Mouse (Mus musculus) right cerebral cortex, adult 2 months (tissue): ENCODE data around the gene Naa60.
"Not testable (repeated sequence)": the region's sequence is repeated elsewhere in the genome, so short reads cannot be mapped to it uniquely, and the experiment has no call there.

Experiments
- DNase-seq, 2 experiments: peaks; one replicate each; pipeline ENCODE4 v3.0.0; 2021 to 2022; ENCODE audit warnings: low spot score in 2 of 2

The Naa60 gene

DNA sequence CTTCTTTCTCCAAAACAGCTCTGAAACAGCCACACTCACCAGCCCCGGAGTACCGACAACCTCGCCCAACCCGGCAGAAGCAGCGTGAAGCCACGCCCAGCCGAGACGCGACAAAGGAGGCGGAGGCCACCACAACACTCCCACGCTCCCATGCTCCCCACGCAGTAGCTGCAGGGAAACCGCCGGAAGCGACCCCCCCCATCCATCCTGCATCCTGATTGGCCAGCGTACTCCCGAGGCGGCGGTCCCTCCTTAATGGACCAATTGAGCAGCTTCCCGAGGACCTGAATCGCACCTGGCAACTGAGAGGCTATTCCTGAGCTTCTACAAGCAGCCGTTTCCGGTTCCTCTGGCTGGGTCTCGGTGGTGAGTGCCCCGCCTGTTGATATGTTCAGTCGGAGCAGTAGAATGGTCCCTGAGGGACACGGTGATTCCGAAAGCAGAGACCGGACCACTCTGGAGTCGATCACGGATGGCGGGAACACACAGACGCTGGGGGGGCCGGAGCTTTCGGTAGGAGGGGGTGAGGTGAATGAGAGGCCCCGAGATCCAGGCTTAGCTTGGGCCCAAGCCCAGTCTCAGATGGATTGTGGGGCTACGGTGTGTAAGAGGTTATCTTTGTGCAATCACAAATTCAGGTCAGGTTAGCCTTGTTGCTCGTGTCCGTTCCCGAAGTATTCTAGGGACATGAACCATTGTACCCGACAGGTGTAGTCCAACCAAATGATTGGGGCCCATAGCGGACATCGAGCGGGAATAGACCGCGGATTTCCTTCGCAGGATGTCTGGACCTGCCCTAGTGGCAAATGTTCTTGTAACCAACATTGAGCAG is at the start of gene Naa60:
TSS of gene Naa60 (plus strand) at position 160 of the 832 bp plus-strand sequence.
- peak; percentile 88 to 90 for DNase-seq

DNA sequence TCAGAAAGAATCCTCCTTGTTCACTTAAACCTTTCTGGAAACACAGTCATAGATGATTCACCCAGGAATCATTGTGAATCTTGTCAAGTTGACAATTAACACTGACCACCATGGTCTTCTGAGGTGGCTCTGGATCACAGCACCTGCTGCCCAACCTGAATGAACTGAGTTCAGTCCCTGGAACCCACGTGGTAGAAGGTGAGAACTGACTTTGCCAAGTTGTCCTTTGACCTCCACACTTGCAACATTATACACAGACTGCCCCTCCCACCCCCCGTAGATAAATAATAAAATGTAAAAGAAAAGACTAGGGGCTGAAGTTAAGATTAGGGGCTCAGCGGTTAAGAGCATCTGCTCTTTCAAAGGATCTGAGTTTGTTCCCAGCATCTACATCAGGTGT is 44.2 kb upstream of the Naa60 start:
- no peak for DNase-seq

DNA sequence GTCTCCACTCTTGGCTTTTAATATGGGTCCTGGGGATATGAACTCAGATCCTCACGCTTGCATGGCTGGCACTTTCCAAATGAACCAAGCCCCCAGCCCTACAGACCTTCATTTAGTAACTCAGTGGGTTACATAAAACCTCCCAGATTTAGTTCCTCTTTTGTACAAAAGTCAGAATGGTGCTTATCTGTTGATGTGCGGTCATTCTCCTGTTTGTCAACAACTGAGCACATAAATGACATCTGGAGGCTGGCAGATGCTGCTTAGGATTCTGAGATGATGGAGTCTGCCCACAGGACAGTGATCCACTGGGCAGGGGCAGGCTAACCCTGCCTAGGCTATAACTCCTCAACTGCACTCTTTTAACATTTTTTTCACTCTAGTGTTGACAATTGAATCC is 42.4 kb upstream of the Naa60 start:
- no peak for DNase-seq

DNA sequence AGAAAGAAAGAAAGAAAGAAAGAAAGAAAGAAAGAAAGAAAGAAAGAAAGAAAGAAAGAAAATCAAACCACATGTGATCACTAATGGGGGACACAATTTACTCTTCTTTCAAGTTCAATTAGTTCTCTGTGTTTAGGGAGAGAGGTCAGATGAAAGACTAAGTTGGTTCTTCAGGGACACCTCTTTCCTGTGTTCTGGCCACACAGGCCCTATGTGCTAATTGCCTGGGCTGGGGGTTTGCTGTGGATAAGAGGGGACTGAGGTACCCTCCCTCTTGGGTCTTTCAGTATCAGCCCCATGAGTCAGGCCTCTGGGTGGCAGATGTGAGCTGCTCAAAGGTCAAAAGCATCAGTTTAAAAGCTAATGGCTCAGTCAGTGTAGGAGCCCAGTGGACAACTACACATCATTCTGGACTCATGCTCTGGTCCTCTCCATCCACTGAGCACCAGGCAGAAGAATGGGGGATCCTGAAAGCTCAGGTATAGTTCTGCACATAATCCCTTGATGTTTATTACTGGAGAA is 41.5 kb upstream of the Naa60 start, which contains the start of gene Olfr15:
TSS of gene Olfr15 (plus strand) at position 291 of the 522 bp plus-strand sequence.
- DNase-seq, result no peak

DNA sequence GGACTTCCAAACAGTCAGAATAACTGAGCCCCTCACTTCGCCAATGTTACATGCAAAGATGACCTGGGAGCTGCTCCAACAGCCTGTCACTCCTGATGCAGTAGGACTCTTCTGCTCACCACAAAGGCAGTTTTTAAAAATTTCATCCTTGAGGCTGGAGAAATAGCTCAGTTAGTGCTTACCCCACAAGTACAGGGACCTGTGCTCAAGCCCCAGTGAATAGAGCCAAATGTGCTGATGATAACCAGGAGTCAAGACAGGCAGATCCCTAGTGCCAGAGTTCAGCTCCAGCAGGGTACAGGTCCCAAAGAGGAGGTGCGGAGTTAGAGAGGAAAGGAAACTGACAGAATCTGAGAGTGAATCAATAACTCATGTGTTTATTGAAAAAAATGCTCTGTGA is 36.7 kb upstream of the Naa60 start:
- no peak for DNase-seq

DNA sequence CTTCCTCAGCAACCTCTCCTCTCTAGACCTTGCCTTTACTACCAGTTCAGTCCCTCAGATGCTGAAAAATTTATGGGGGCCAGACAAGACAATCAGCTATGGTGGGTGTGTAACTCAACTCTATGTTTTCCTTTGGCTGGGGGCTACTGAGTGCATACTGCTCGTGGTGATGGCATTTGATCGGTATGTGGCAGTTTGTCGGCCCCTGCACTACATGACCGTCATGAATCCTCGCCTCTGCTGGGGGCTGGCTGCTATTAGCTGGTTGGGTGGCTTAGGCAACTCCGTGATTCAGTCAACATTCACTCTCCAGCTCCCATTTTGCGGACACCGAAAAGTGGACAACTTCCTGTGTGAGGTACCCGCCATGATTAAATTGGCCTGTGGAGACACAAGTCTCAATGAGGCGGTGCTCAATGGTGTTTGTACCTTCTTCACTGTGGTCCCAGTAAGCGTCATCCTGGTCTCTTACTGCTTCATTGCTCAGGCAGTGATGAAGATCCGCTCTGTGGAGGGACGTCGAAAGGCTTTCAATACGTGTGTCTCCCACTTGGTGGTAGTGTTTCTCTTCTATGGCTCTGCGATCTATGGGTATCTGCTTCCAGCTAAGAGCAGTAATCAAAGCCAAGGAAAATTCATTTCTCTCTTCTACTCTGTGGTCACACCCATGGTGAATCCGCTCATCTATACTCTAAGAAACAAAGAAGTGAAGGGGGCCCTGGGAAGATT is 32.9 kb upstream of the Naa60 start:
- no peak for DNase-seq

DNA sequence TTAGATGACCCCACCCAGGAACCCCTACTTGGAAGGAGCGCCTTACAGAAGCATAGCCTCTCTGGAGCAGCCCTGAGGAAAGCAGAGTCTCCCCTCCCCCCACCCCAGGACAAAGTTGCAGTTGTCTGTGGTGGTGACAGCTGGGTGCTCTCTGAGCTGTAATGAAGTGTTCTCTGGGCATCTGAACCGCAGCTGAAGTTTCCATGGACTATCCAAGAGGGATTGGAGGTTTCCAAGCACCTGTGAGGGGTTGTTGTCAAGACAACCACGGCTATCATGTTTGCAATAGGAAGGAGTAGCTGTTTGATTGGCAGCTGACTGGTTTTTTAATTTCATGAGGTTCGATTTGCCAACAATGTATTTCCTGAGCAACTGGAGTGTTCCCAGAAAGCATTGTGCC is 29.2 kb upstream of the Naa60 start:
- no peak for DNase-seq

DNA sequence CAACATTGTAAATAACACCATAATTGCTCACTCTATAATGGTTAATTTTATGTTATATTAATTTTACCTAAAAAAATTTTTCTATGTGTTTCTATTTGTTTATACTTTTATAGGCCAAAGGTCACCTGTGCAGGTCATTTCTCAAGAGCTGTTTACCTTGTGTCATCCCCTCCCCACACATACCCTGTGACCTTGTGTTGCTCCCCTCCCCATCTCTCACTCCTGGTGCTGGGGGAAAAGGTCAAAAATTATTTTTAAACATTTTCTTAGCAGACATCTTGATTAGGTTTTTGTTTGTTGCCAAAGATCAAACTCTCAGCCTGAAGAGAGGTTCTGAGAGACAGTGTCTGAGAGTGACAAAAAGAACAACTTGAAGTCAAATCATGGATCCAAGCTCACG is 28.4 kb upstream of the Naa60 start:
- DNase-seq, result no peak

DNA sequence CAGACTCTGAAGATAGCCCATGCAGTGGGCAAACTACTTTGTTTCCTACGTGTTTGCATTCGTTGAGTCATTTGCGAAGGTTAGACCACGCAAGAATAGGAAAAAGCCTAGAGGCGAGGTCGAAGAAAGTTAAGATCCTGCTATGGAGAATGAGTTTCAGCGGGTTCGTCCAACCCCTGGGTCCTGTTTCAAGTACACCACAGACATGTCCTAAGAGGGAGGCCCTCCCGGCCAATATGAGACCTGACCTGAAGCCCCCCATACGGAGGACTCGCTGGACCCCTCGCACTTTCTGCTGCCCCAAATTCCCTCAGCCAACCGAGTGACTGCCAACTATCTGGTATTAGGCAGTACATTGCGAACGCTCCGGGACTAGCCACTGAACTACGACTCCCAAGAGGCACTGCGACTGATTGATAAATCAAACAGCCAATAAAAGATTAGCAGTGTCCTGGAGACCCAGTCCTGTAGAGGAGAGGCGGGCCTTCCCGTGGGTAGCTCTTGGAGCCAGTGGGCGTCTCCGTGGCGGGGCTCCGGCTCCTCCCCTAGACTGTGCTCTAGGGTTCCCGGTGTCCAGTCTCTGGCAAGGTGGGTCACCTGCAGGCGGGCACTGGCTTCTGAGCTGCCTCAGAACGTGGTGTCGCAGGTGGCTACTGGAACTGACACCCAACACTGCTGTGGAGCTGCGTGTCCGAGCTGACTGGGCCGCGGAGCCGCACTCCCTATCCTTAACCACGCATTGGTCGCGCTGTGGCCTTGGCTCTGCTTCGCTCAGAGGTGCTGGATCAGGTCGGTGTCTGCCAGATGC is 25.3 kb upstream of the Naa60 start, which contains the start of gene Zfp174:
TSS of gene Zfp174 (plus strand) at position 558 of the 808 bp plus-strand sequence.
- peak; percentile 93 to 96 for DNase-seq

DNA sequence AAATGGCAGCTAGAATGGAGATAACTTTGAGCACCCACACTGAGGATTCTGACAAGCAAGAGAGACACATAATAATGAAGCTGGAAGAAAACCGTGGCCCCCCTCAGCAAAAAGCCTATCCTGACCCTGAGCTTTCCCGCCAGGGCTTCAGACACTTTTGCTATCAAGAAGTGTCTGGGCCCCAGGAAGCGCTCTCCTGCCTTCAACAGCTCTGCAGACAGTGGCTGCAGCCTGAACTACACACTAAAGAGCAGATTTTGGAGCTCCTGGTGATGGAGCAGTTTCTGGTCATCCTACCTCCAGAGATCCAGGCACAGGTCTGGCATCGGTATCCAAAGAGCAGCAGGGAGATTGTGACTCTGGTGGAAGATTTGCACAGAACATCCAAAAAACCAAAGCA is 24.3 kb upstream of the Naa60 start:
- no peak for DNase-seq

DNA sequence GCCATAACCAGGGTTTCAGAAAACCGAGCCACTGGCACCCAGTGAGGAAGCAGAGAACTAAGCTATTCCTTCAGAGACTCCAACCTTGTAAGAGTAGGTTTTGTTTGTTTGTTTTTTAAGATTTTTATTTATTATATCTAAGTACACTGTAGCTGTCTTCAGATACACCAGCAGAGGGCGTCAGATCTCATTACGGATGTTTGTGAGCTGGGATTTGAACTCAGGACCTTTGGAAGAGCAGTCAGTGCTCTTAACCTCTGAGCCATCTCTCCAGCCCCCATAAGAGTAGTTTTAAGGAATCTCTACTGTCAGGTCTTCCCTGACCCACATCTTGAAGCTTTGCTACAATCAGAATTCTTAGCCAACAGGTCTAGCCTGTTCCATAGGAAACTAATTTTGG is 23.8 kb upstream of the Naa60 start:
- DNase-seq, result no peak

DNA sequence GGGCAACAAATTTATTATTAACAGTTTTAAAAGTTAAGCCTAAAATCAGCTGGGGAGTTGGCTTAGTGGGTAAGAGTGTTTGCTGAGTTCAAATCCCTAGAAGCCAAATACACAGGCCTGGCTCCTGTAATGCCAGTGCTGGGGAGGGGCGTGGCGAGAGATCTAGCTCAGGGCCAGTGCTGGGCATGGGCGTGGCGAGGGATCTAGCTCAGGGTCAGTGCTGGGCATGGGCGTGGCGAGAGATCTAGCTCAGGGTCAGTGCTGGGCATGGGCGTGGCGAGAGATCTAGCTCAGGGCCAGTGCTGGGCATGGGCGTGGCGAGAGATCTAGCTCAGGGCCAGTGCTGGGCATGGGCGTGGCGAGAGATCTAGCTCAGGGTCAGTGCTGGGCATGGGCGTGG is 20.9 kb upstream of the Naa60 start:
- not testable (repeated sequence) for DNase-seq

DNA sequence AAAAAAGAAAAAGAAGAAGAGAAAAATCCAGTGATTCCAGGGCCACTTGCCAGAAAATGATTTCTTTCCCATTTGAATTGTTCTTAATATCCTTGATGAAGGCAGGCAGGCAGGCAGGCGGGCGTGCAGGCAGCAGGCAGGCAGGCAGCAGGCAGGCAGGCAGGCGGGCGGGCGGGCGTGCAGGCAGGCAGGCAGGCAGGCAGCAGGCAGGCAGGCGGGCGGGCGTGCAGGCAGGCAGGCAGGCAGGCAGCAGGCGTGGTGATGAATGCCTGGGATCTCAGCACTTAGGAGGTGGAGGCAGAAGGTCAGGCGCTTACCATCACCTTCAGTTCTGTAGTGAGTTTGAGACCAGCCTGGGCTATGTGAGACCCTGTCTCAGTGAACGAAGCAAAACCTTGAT is 19.6 kb upstream of the Naa60 start:
- no peak for DNase-seq

DNA sequence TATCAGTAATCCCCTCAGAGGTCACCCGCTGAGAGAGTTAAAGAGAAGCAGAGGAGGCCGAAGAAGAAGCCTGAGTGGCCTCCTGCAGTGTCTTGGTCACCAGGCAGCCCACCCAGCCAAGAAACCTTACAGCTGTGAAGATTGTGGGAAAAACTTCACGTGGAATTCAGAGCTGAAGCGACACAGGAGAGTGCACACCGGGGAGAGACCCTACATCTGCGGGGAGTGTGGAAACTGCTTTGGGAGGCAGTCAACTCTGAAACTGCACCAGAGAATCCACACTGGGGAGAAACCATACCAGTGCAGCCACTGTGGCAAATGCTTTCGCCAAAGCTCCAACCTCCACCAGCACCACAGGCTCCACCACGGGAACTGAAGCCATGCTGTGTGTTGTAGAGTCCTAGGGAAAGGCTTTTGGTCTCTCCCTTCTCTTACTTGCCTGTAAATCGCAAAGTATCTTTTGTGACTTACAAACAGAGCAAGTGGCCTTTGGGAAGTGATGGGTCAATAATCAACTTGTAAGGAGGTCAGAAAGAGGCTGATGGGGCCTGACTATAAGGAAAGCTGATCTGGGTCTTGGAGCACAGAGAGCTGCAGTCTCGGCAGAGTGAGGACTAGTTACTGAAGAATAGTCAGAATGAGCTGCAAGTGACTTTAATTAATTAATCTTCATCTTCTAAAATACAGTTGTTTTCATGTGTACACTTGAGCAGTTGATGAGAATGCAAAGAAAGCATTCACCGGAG is 17.6 kb upstream of the Naa60 start:
- DNase-seq, result no peak

DNA sequence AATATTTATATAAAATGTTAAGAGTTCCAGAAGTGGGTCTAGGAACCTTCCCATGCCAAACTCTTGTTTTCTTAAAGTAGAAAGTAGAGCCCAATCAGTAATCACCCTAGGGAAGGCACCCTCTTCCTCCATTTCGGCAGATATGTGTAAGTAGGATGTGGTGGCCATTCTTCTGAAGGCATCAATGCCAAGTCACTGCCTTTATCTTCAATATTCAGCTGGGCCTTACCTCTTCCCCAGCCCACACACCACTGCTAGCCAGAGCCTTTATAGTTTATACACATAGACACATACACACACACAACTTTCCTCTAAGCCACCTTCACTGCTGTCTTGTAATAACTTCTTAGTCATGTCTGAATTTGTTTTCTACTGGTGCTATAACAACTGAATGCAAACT is 16.4 kb upstream of the Naa60 start:
- DNase-seq, result no peak

DNA sequence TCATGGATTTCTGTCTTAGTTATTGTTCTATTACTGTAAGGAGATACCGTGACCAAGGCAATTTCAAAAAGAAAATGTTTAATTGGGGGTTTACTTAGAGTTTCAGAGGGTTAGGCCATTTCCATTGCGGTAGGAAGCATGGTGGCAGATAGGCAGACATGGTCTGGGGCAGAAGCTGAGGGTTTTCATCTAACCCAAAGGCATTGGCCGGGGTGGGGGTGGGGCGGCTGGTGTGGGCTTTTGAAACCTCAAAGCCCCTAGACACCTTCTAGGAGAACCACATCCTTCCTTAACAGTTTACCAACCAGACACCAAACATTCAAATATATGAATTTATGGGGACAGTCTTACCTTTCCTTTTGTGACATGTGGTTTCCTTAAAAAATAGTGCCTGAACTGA is 12.9 kb upstream of the Naa60 start:
- DNase-seq, result no peak

DNA sequence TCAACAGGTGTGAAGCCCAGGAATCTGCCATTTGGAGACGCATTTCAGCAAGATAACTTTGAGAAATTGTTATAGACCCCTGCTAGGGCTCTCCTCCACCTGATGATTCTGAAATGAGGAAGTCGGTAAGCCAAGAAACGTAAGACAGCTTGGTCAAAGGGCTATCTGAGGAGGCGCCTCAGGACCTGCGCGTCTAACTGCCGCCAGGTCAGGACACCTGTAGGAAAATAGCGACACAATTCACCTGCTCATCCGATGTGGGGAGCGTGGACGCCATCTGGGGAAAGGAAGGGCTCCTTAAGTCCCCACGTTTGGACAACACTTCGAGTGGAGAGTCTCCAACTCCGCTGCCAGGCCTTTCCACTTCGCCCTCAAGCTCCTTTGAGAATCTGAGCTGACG is 360 bp upstream of the Naa60 start:
- no peak for DNase-seq

DNA sequence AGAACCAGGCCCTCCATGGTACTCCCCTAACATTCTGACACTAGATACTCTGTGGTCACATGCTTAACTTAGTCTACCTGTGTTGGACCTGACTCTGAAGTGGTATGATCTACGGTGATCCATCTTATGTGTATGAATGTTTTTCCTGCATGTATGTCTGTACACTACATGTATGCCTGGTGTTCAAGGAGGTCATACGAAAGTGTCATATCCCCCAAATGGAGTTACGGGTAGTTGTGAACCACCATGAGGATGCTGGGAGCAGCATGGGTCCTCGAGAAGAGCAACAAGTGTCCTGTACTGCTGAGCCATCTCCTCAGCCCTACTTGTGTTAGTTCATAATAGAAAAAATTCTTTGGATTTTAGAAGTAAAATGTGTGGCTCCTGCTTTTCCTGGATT is 4.2 kb downstream of the Naa60 start:
- no peak for DNase-seq

DNA sequence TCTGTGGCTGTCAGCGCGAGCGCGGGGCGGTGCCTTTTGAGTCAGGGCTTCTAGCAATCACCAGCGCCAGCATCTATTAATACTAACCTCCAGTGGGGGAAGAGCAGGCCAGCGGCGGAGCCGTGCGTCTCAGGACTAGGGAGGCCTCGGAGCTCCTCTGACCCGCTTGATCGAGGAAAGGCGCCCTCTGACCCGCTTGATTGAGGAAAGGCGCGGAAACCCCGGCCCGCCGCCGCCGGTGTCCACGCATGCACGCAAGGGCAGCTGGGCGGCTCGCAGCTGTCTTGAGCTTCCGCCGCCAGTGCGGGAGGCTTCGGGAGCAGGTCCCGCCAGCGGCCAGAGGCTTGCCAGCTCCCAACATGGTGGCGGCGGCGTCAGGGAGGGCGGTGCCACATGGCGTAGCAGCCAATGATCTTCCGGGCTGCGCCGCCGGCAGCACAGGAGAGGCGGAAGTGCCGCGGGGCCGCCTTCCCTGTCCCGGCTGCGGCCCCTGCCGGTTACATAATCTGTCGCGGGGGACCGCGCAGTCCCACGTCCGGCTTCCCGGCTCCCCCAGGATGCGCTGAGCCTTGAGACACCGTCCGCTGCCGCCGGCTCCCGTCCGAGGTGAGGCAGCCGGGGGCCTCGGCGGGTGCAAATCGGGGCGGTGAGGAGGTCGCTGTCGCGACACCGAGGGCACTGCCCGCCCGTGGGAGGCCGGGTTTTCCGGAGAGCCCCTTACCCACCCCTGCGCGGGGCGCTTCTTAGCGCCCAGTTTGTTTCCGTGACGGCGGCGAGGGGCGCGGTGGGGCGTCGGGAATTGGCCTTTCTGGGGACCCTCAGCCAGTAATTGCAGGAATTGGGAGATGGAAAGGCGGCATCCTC is 12.3 kb downstream of the Naa60 start, which contains the start of the genes Zfp597 and Gm20695:
TSS of gene Zfp597 (minus strand) at position 361 of the 864 bp plus-strand sequence.
TSS of gene Gm20695 (plus strand) at position 448 of the 864 bp plus-strand sequence.
- DNase-seq, result peak; percentile 92 to 94

DNA sequence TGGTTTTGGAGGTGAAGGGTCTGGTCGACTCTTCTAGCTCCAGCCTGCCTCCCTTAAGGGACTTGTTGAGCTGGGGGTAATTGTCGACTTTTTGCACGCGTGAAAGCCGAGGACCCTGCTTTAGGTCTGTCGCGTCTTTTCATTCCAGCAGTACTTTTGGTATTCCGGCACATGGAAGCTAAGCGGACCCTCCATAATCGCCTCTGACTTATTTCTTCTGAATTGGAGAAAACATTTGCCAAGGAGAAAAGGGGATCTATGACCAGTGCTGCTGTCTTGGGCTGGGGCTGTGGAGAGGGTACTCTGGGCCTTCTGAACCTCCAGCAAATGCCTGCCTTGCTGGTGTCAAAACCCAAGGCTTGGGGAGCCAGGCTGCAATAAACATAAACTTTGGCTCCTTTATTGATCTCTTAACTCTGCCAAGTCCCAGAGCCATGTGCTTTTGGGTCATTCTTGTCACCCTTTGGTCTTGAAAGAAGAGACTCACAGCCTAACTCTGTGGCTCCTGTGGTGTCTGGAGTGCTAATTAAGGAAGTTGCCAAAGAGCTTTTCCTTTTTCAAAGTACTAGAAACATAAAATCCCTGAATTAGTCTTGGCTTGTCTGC is 13.0 kb downstream of the Naa60 start:
- peak in 1 of 2 experiments; percentile 25 for DNase-seq
